ENCODE assay signal across 9 mouse cellular contexts in genomic region chr7:83794006-83794683, GRCm38 (mm10). TPM values are rescaled to one million over a fixed set of nuclear protein-coding genes. Genes with fewer than 3 reads are reported as not detected.
DNase-seq lines count a peak whose midpoint lies in the region; ATAC-seq lines count a peak whose summit lies in the region.
"Had no signal": no experiment of that assay in that cellular context is flagged by ENCODE, and none has a peak within 500 bp of the region (broad histone marks: within the 10 kb centered on the region; RNA-seq: fewer than 3 reads in every experiment).

No protein-coding gene starts in this region.

- no peak; the same call in 1 of the 2 replicates for ATAC-seq in hindbrain, embryonic 11.5 days (ENCODE audit: low FRiP score)
- no peak for ATAC-seq in forebrain, embryonic 11.5 days (replicated peaks; ENCODE audit: low FRiP score)

- intact Hi-C loops in gastrocnemius, postnatal 36 days (cut with DNase I): no loop called here

- H3K4me1 ChIP-seq in hindbrain, embryonic 10.5 days (replicated peaks): peaks cover 17% of the 10 kb centered on the region
- H3K4me1 ChIP-seq in hindbrain, embryonic 11.5 days (replicated peaks; ENCODE audit: control insufficient read depth, insufficient read depth, low read length): no peaks in the 10 kb centered on the region
- H3K4me1 ChIP-seq in forebrain, embryonic 11.5 days (replicated peaks; ENCODE audit: control insufficient read depth, insufficient read depth, low read length): no peaks in the 10 kb centered on the region
- H3K4me1 ChIP-seq in midbrain, embryonic 10.5 days: peaks cover 11% of the 10 kb centered on the region

- H3K27ac ChIP-seq in hindbrain, embryonic 10.5 days: no peak overlapping the region
- no peak overlapping the region for H3K27ac ChIP-seq in hindbrain, embryonic 11.5 days (ENCODE audit: low read depth, low read length)
- H3K27ac ChIP-seq in forebrain, embryonic 11.5 days (ENCODE audit: low read depth, low read length): no peak overlapping the region
- H3K27ac ChIP-seq in midbrain, embryonic 10.5 days (replicated peaks): no peak overlapping the region

- DNase-seq in hindbrain, embryonic 10.5 days (ENCODE audit: low spot score): no peak
- DNase-seq in hindbrain, embryonic 11.5 days (ENCODE audit: low spot score): no peak
- DNase-seq in R1 (ENCODE audit: low read depth, low spot score): peak; percentile 54
- DNase-seq in forebrain, embryonic 11.5 days (ENCODE audit: low spot score): peak; percentile 52
- no peak for DNase-seq in midbrain, embryonic 10.5 days (ENCODE audit: low spot score)
- DNase-seq in gastrocnemius, postnatal 36 days: no peak
- DNase-seq in adrenal gland, postnatal 4 days (ENCODE audit: low spot score in 2 of 2): no peak
- no peak for DNase-seq in spleen, postnatal 10 days (ENCODE audit: low spot score in 2 of 2)
- DNase-seq: cerebellum, adult 2 months had no signal

- H3K4me3 ChIP-seq in hindbrain, embryonic 10.5 days: peak overlapping the region; percentile 14; the same call in 1 of the 2 replicates
- H3K4me3 ChIP-seq in hindbrain, embryonic 11.5 days (ENCODE audit: low read depth, low read length): no peak overlapping the region
- no peak overlapping the region for H3K4me3 ChIP-seq in forebrain, embryonic 11.5 days (ENCODE audit: low read depth, low read length)
- H3K4me3 ChIP-seq in midbrain, embryonic 10.5 days: peak overlapping the region; percentile 30; the same call in 1 of the 2 replicates

- H3K27me3 ChIP-seq in hindbrain, embryonic 10.5 days (ENCODE audit: insufficient read depth, poor library complexity, severe bottlenecking): no peaks in the 10 kb centered on the region; the same call in 1 of the 2 replicates
- no peaks in the 10 kb centered on the region for H3K27me3 ChIP-seq in hindbrain, embryonic 11.5 days (ENCODE audit: control insufficient read depth, insufficient read depth, low read length)
- H3K27me3 ChIP-seq in forebrain, embryonic 11.5 days (ENCODE audit: control insufficient read depth, insufficient read depth, low read length): no peaks in the 10 kb centered on the region
- H3K27me3 ChIP-seq in midbrain, embryonic 10.5 days (ENCODE audit: low read depth, poor library complexity, severe bottlenecking): peaks cover 15% of the 10 kb centered on the region; the same call in 1 of the 2 replicates

- no peaks in the 10 kb centered on the region for H3K9me3 ChIP-seq in hindbrain, embryonic 10.5 days
- H3K9me3 ChIP-seq in hindbrain, embryonic 11.5 days (ENCODE audit: control insufficient read depth, low read length): no peaks in the 10 kb centered on the region
- no peaks in the 10 kb centered on the region for H3K9me3 ChIP-seq in forebrain, embryonic 11.5 days (ENCODE audit: control insufficient read depth, low read length)
- no peaks in the 10 kb centered on the region for H3K9me3 ChIP-seq in midbrain, embryonic 10.5 days (replicated peaks)

- 47% methylated on average over 11 of the region's 11 CpGs for WGBS in hindbrain, embryonic 10.5 days
- WGBS in hindbrain, embryonic 11.5 days: 39% methylated on average over 11 of the region's 11 CpGs
- 44% methylated on average over 11 of the region's 11 CpGs for WGBS in forebrain, embryonic 11.5 days
- 47% methylated on average over 11 of the region's 11 CpGs for WGBS in midbrain, embryonic 10.5 days

- no peak overlapping the region; the same call in 1 of the 2 replicates for H3K4me2 ChIP-seq in hindbrain, embryonic 11.5 days (replicated peaks; ENCODE audit: low read depth, low read length)
- H3K4me2 ChIP-seq in forebrain, embryonic 11.5 days (ENCODE audit: low read depth, low read length, severe bottlenecking): peak overlapping the region; percentile 31

- H3K36me3 ChIP-seq in hindbrain, embryonic 10.5 days: no peaks in the 10 kb centered on the region
- H3K36me3 ChIP-seq in hindbrain, embryonic 11.5 days (ENCODE audit: control insufficient read depth, insufficient read depth, low read length): no peaks in the 10 kb centered on the region
- H3K36me3 ChIP-seq in forebrain, embryonic 11.5 days (ENCODE audit: control insufficient read depth, insufficient read depth, low read length): no peaks in the 10 kb centered on the region
- no peaks in the 10 kb centered on the region for H3K36me3 ChIP-seq in midbrain, embryonic 10.5 days

- H3K9ac ChIP-seq in hindbrain, embryonic 11.5 days (ENCODE audit: low read depth, low read length): no peak overlapping the region
- no peak overlapping the region for H3K9ac ChIP-seq in forebrain, embryonic 11.5 days (ENCODE audit: low read length)

RNA-seq across cellular contexts. Expression of gene Cfap161, which starts 0.5 kb away (rescaled TPM):
- 0.24 and 1.5 TPM in 2 replicates for polyA plus RNA-seq in hindbrain, embryonic 10.5 days (2016; fragmentation: Nextera tagmentation; extraction: Ambion mirVana)
- polyA plus RNA-seq in hindbrain, embryonic 11.5 days (2014; fragmentation: Nextera tagmentation; extraction: Ambion mirVana): 0.99 and 1.5 TPM in 2 replicates
- polyA plus RNA-seq in forebrain, embryonic 11.5 days (2014; fragmentation: Nextera tagmentation; extraction: Ambion mirVana): 0.21 TPM in 1 of 2 replicates, not detected in the other
- polyA plus RNA-seq in midbrain, embryonic 10.5 days (2016; fragmentation: Nextera tagmentation; extraction: Ambion mirVana): 0.09 TPM in 1 of 2 replicates, not detected in the other
- not detected for total RNA-seq in gastrocnemius, postnatal 36 days (2021)
- total RNA-seq in adrenal gland, postnatal 4 days (2021): 1 to 10 TPM; 1.1 to 1.4 TPM

RNA-seq across cellular contexts. Expression of gene Il16, which starts 48.6 kb away (rescaled TPM):
- 1.1 TPM in 2 replicates for polyA plus RNA-seq in hindbrain, embryonic 10.5 days (2016; fragmentation: Nextera tagmentation; extraction: Ambion mirVana)
- polyA plus RNA-seq in hindbrain, embryonic 11.5 days (2014; fragmentation: Nextera tagmentation; extraction: Ambion mirVana): 1.0 and 1.5 TPM in 2 replicates
- 0.77 and 0.99 TPM in 2 replicates for polyA plus RNA-seq in forebrain, embryonic 11.5 days (2014; fragmentation: Nextera tagmentation; extraction: Ambion mirVana)
- polyA plus RNA-seq in midbrain, embryonic 10.5 days (2016; fragmentation: Nextera tagmentation; extraction: Ambion mirVana): 0.72 and 0.91 TPM in 2 replicates
- 1 to 10 TPM; 2.4 to 3.1 TPM for total RNA-seq in gastrocnemius, postnatal 36 days (2021)
- 1 to 10 TPM; 8.5 to 8.8 TPM for total RNA-seq in adrenal gland, postnatal 4 days (2021)

Comparison
In these comparisons a context has a peak if more than half of its experiments do, and no peak if none do; other contexts are left out.
1. H3K4me3 ChIP-seq: peak in hindbrain, embryonic 10.5 days (single experiment) and midbrain, embryonic 10.5 days (single experiment); none in hindbrain, embryonic 11.5 days (single experiment) and forebrain, embryonic 11.5 days (single experiment).
2. DNase-seq: peak in R1 (single experiment) and forebrain, embryonic 11.5 days (single experiment); none in hindbrain, embryonic 10.5 days (single experiment), hindbrain, embryonic 11.5 days (single experiment), midbrain, embryonic 10.5 days (single experiment), gastrocnemius, postnatal 36 days (0 of 2), adrenal gland, postnatal 4 days (0 of 2) and spleen, postnatal 10 days (0 of 2).